Mouse (Mus musculus): ENCODE results near the gene Tbc1d30. TPM values are rescaled to one million over a fixed set of nuclear protein-coding genes. Genes with fewer than 3 reads are reported as not detected.

Tbc1d30 gene
- polyA plus RNA-seq, 1 experiment: 26.0 TPM

- no peak for DNase-seq
- 90% methylated on average over 8 of the region's 8 CpGs for WGBS
Observed at GRCm38 (mm10) chr10:121268771-121269170, 82.3 kb downstream of the Tbc1d30 start.

GRCm38 (mm10) chr10:121264204-121264575 lies 86.9 kb downstream of the Tbc1d30 start:
- Histone ChIP-seq H3K27ac (ENCODE audit: insufficient read depth, low read length) (no peak overlapping the region), H3K4me1 (ENCODE audit: control insufficient read depth, insufficient read depth, low read length) (no peaks in the 10 kb centered on the region), H3K27me3 (ENCODE audit: control insufficient read depth, insufficient read depth, low read length) (no peaks in the 10 kb centered on the region), H3K4me3 (replicated peaks; ENCODE audit: insufficient read depth, low read depth, low read length) (no peak overlapping the region)
- WGBS: 78% methylated on average over 7 of the region's 7 CpGs
- no peak for DNase-seq
- TF ChIP-seq CTCF (IDR thresholded peaks at IDR 0.05; ENCODE audit: borderline replicate concordance, insufficient read depth, low read depth, low read length): no peak
- no peak for TF ChIP-seq POLR2A (IDR thresholded peaks at IDR 0.05; ENCODE audit: borderline replicate concordance, insufficient read depth, low read length)

More at GRCm38 (mm10) chr10:121268771-121269170, 82.3 kb downstream of the Tbc1d30 start:
- Histone ChIP-seq H3K27ac (ENCODE audit: insufficient read depth, low read length) (no peak overlapping the region), H3K27me3 (ENCODE audit: control insufficient read depth, insufficient read depth, low read length) (no peaks in the 10 kb centered on the region; the same call in 1 of the 2 replicates), H3K4me1 (ENCODE audit: control insufficient read depth, insufficient read depth, low read length) (no peaks in the 10 kb centered on the region), H3K4me3 (replicated peaks; ENCODE audit: insufficient read depth, low read depth, low read length) (no peak overlapping the region)
- TF ChIP-seq CTCF (IDR thresholded peaks at IDR 0.05; ENCODE audit: borderline replicate concordance, insufficient read depth, low read depth, low read length) (no peak), POLR2A (IDR thresholded peaks at IDR 0.05; ENCODE audit: borderline replicate concordance, insufficient read depth, low read length) (no peak)

- 93% methylated on average over 21 of the region's 21 CpGs for WGBS
- DNase-seq: no peak
- Histone ChIP-seq H3K4me3 (replicated peaks; ENCODE audit: insufficient read depth, low read depth, low read length) (no peak overlapping the region), H3K27ac (ENCODE audit: insufficient read depth, low read length) (no peak overlapping the region), H3K4me1 (ENCODE audit: control insufficient read depth, insufficient read depth, low read length) (no peaks in the 10 kb centered on the region), H3K27me3 (ENCODE audit: control insufficient read depth, insufficient read depth, low read length) (no peaks in the 10 kb centered on the region)
- TF ChIP-seq POLR2A (IDR thresholded peaks at IDR 0.05; ENCODE audit: borderline replicate concordance, insufficient read depth, low read length) (no peak), CTCF (IDR thresholded peaks at IDR 0.05; ENCODE audit: borderline replicate concordance, insufficient read depth, low read depth, low read length) (no peak)
Observed at GRCm38 (mm10) chr10:121263520-121264203, 87.4 kb downstream of the Tbc1d30 start.

- peak in 1 of 2 experiments; percentile 6 for DNase-seq
- TF ChIP-seq CTCF (IDR thresholded peaks at IDR 0.05; ENCODE audit: borderline replicate concordance, insufficient read depth, low read depth, low read length) (no peak), POLR2A (IDR thresholded peaks at IDR 0.05; ENCODE audit: borderline replicate concordance, insufficient read depth, low read length) (no peak)
- 61% methylated on average over 8 of the region's 8 CpGs for WGBS
- Histone ChIP-seq H3K27me3 (ENCODE audit: control insufficient read depth, insufficient read depth, low read length) (no peaks in the 10 kb centered on the region), H3K4me1 (ENCODE audit: control insufficient read depth, insufficient read depth, low read length) (no peaks in the 10 kb centered on the region), H3K4me3 (replicated peaks; ENCODE audit: insufficient read depth, low read depth, low read length) (no peak overlapping the region), H3K27ac (ENCODE audit: insufficient read depth, low read length) (no peak overlapping the region)
Observed at GRCm38 (mm10) chr10:121262206-121262605, 88.9 kb downstream of the Tbc1d30 start.

GRCm38 (mm10) chr10:121261036-121261592 lies 90.0 kb downstream of the Tbc1d30 start:
- DNase-seq: no peak
- H3K4me3 ChIP-seq (replicated peaks; ENCODE audit: insufficient read depth, low read depth, low read length): no peak overlapping the region
- H3K27ac ChIP-seq (ENCODE audit: insufficient read depth, low read length): no peak overlapping the region
- H3K4me1 ChIP-seq (ENCODE audit: control insufficient read depth, insufficient read depth, low read length): no peaks in the 10 kb centered on the region
- WGBS: 75% methylated on average over 6 of the region's 6 CpGs
- TF ChIP-seq CTCF (IDR thresholded peaks at IDR 0.05; ENCODE audit: borderline replicate concordance, insufficient read depth, low read depth, low read length) (no peak), POLR2A (IDR thresholded peaks at IDR 0.05; ENCODE audit: borderline replicate concordance, insufficient read depth, low read length) (no peak)
- no peaks in the 10 kb centered on the region for H3K27me3 ChIP-seq (ENCODE audit: control insufficient read depth, insufficient read depth, low read length)

GRCm38 (mm10) chr10:121256115-121256825 lies 94.8 kb downstream of the Tbc1d30 start:
- Histone ChIP-seq H3K27ac (ENCODE audit: insufficient read depth, low read length) (no peak overlapping the region), H3K27me3 (ENCODE audit: control insufficient read depth, insufficient read depth, low read length) (no peaks in the 10 kb centered on the region; the same call in 1 of the 2 replicates), H3K4me3 (replicated peaks; ENCODE audit: insufficient read depth, low read depth, low read length) (no peak overlapping the region), H3K4me1 (ENCODE audit: control insufficient read depth, insufficient read depth, low read length) (no peaks in the 10 kb centered on the region)
- peak; percentile 45 to 61 for DNase-seq
- WGBS: 24% methylated on average over 17 of the region's 17 CpGs
- peak; percentile 96 for TF ChIP-seq CTCF (IDR thresholded peaks at IDR 0.05; ENCODE audit: borderline replicate concordance, insufficient read depth, low read depth, low read length)
- no peak for TF ChIP-seq POLR2A (IDR thresholded peaks at IDR 0.05; ENCODE audit: borderline replicate concordance, insufficient read depth, low read length)

GRCm38 (mm10) chr10:121255465-121255864 lies 95.6 kb downstream of the Tbc1d30 start:
- WGBS: 95% methylated on average over 5 of the region's 5 CpGs
- H3K27ac ChIP-seq (ENCODE audit: insufficient read depth, low read length): no peak overlapping the region
- H3K4me3 ChIP-seq (replicated peaks; ENCODE audit: insufficient read depth, low read depth, low read length): no peak overlapping the region
- H3K27me3 ChIP-seq (ENCODE audit: control insufficient read depth, insufficient read depth, low read length): no peaks in the 10 kb centered on the region; the same call in 1 of the 2 replicates
- H3K4me1 ChIP-seq (ENCODE audit: control insufficient read depth, insufficient read depth, low read length): no peaks in the 10 kb centered on the region
- DNase-seq: no peak
- TF ChIP-seq POLR2A (IDR thresholded peaks at IDR 0.05; ENCODE audit: borderline replicate concordance, insufficient read depth, low read length): no peak

Measured in cerebellum, adult 2 months (tissue).